Mouse (Mus musculus) E14TG2a.4 (cell line): ENCODE measurements around the gene Apba1.

ENCODE experiments used
- CTCF ChIP-seq: conservative IDR thresholded peaks from 2 replicates; pipeline ENCODE4 v1.5.1; 2014; ENCODE audit warnings: low read length
- NANOG ChIP-seq: IDR thresholded peaks from 2 replicates; pipeline ENCODE4 v1.6.1; 2014; ENCODE audit warnings: borderline replicate concordance, low read length, mixed read lengths
- POU5F1 ChIP-seq: IDR thresholded peaks from 2 replicates; pipeline ENCODE4 v1.6.1; 2014; ENCODE audit warnings: low read length, borderline replicate concordance

DNA sequence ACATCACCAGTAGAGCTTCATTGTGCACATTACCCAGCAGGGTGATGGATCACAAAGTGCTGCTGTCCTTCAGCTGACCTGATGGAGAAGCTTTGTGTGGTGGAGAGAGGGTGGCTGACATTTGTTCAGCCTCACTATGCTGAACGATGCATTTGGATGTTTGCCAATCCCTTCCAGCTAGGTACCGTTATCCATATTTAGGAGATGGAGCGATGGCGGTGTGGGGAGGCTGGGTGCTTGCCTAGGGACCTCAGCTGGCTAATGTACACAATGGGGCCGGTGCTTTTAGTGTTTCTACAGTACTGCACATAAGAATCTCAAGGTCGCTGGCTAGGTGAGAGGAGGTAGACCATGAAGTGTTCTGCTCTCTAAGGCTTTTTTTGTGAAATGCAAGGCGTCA lies 72.1 kb downstream of the Apba1 start:
- TF ChIP-seq CTCF (no peak), NANOG (no peak), POU5F1 (no peak)
